Mouse (Mus musculus) stomach, embryonic 15.5 days (tissue): ENCODE data around the gene Slc38a7. TPM values are rescaled to one million over a fixed set of nuclear protein-coding genes. Genes with fewer than 3 reads are reported as not detected.
"Not testable (repeated sequence)": the region's sequence is repeated elsewhere in the genome, so short reads cannot be mapped to it uniquely, and the experiment has no call there.

Experiments
- ATAC-seq: fragments of 200-750 bp; cut with Nextera tagmentation; 2 replicates; pipeline ENCODE4 v1.8.0; 2017; ENCODE audit warnings: low read depth, moderate number of reproducible peaks, moderate TSS enrichment; ENCODE audit not compliant: insufficient read depth, low FRiP score
- H3K27ac ChIP-seq: fragments of 300-500 bp; sonication (generic); 2 replicates; pipeline ENCODE4 v1.5.1; 2015; ENCODE audit warnings: mild to moderate bottlenecking, inconsistent platforms
- H3K27me3 ChIP-seq: fragments of 300-500 bp; sonication (generic); replicated peaks from 2 replicates; pipeline ENCODE4 v1.6.1; 2015; ENCODE audit warnings: inconsistent platforms
- H3K36me3 ChIP-seq: fragments of 300-500 bp; sonication (generic); 2 replicates; pipeline ENCODE4 v1.6.1; 2015; ENCODE audit warnings: inconsistent platforms
- H3K4me1 ChIP-seq: fragments of 300-500 bp; sonication (generic); 2 replicates; pipeline ENCODE4 v1.6.1; 2015; ENCODE audit warnings: inconsistent platforms
- H3K4me2 ChIP-seq: fragments of 300-500 bp; sonication (generic); 2 replicates; pipeline ENCODE4 v1.6.1; 2015; ENCODE audit warnings: mild to moderate bottlenecking, inconsistent platforms
- H3K4me3 ChIP-seq: fragments of 300-500 bp; sonication (generic); replicated peaks from 2 replicates; pipeline ENCODE4 v1.5.1; 2015; ENCODE audit warnings: inconsistent platforms
- H3K9ac ChIP-seq: fragments of 300-500 bp; sonication (generic); 2 replicates; pipeline ENCODE4 v1.6.1; 2015; ENCODE audit warnings: inconsistent platforms
- H3K9me3 ChIP-seq: fragments of 300-500 bp; sonication (generic); 2 replicates; pipeline ENCODE4 v1.6.1; 2016; ENCODE audit warnings: inconsistent platforms
- WGBS: fragments of 180-500 bp; shearing (Covaris S2); methylation state at CpG from one replicate; pipeline ENCODE4 v1.1.7; 2015; 5-methylcytosine and 5-hydroxymethylcytosine counted together
- polyA plus RNA-seq: library from polyadenylated mRNA; unstranded; fragments of >200 nt; fragmentation: Nextera tagmentation; extraction: Ambion mirVana; gene quantifications from 2 replicates; pipeline ENCODE4 v1.2.1, GENCODE M21; 2015

The Slc38a7 gene
- polyA plus RNA-seq, 1 experiment from 2014 or later: 13.2 TPM

DNA sequence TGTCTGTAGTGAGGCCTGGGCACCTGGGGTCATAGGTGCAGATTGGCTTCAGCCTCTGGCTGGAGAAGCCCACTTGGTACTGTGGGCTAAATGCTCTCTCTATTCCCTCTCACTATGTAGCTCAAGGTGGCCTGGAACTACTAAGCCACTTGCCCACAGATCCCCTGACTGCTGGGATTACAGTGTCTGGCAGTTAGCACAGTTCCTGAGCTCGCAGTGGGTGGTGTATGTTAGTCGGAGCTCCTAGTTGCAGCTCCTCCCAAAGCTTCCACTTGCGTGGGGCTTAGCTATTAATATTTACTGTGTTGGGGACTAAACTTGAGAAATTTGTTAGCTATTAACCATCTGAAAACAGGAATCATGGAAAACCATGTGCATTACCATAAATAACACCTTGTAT, 28.2 kb upstream of the Slc38a7 start:
- WGBS: 82% methylated on average over 3 of the region's 3 CpGs
- H3K27ac ChIP-seq: no peak overlapping the region
- no peak overlapping the region for H3K4me2 ChIP-seq
- no peak overlapping the region for H3K9ac ChIP-seq
- H3K36me3 ChIP-seq: peaks cover 10% of the 10 kb centered on the region
- no peaks in the 10 kb centered on the region for H3K9me3 ChIP-seq
- H3K4me1 ChIP-seq: no peaks in the 10 kb centered on the region
- no peaks in the 10 kb centered on the region for H3K27me3 ChIP-seq
- H3K4me3 ChIP-seq: no peak overlapping the region
- no peak for ATAC-seq

DNA sequence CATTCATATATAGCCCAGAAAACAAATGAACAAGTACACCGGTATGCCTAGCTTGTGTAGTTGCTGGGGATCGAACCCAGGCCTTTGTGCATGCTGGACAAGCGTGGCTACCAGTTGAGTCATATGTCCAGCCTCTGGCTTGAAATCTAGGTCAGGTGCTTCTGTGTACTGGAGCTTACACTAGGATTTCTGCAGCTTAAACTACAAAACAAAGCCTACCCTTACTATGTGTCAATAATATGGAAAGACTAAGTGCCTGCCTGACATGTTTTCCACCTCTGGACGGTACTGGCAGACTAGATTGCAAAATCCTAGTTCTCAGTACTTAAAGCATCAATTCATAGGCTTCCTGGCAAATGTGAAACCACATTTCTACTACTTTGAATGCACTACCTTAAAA, 26.5 kb upstream of the Slc38a7 start:
- peaks cover 14% of the 10 kb centered on the region for H3K36me3 ChIP-seq
- H3K27ac ChIP-seq: no peak overlapping the region
- H3K4me1 ChIP-seq: no peaks in the 10 kb centered on the region
- H3K9ac ChIP-seq: no peak overlapping the region
- H3K9me3 ChIP-seq: no peaks in the 10 kb centered on the region
- no peak overlapping the region for H3K4me3 ChIP-seq
- no peak for ATAC-seq
- no peak overlapping the region for H3K4me2 ChIP-seq
- 90% methylated on average over 4 of the region's 4 CpGs for WGBS
- H3K27me3 ChIP-seq: no peaks in the 10 kb centered on the region

DNA sequence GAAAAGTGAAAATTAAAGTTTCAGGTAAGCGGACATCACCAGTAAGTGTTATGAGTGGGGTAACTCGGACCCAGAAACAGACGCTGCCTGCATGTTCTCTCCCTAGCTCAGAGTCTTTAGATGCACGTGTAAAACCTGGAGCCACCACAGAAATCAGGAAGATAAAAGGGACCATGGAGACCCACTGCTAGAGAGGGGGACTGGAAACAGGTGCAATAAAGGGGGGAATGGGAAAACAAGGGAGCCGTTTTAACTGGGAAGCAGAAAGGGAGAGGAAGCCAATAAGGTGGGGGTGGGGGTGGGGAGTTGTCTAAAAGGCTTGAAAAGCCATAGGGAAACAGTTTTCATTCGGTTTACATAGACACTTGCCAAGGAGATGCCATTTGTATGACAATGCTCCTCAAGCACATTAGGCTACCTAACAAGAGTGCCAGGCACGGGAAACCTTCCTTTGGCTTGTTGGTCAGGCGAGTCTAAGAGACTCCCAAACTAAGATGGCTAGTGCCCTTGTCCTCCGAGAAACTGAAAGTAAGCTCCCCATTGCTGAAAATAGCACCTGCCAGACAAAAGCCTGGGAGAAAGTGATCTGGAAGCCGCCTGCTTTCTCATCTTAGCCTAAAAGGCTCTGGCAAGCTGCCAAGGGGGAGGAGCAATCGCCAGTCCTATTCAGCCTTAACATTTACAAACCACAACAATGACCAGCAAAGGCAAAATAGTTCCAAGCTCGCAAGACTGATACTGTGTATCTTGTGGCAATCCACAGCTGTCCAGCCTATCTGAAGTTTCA, 25.0 kb upstream of the Slc38a7 start:
- no peaks in the 10 kb centered on the region for H3K4me1 ChIP-seq
- no peaks in the 10 kb centered on the region for H3K9me3 ChIP-seq
- 54% methylated on average over 12 of the region's 12 CpGs for WGBS
- H3K9ac ChIP-seq: no peak overlapping the region
- peak overlapping the region; percentile 6 for H3K4me2 ChIP-seq
- H3K4me3 ChIP-seq: no peak overlapping the region
- H3K27me3 ChIP-seq: no peaks in the 10 kb centered on the region
- ATAC-seq: peak; percentile 35; the same call in 1 of the 2 replicates
- H3K36me3 ChIP-seq: peaks cover 20% of the 10 kb centered on the region
- no peak overlapping the region for H3K27ac ChIP-seq

DNA sequence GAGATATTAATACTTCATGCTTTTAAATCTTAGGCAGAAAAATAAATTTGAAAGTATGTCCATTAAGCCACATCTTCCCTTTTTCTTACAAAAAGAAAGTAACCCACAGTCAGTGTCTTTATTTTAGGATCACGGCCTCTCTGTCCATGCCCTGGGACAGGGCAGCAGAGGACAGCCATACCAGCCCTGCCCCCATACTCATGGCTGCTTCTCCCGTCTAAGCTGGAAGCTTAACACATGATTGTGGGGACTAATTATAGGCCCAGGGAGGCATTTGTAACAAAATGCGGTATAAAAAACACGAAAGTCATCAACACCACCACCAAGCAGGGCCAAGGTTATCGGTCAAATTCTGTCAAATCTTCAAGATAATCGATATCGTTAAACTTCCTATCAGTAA, 21.9 kb upstream of the Slc38a7 start:
- Histone ChIP-seq H3K4me1 (no peaks in the 10 kb centered on the region), H3K27me3 (no peaks in the 10 kb centered on the region), H3K9ac (no peak overlapping the region), H3K9me3 (no peaks in the 10 kb centered on the region), H3K4me2 (no peak overlapping the region), H3K4me3 (no peak overlapping the region), H3K36me3 (peaks cover 32% of the 10 kb centered on the region), H3K27ac (no peak overlapping the region)
- no peak for ATAC-seq
- 89% methylated on average over 7 of the region's 7 CpGs for WGBS

GRCm38 (mm10) chr8:95871690-95872089, 18.4 kb upstream of the Slc38a7 start:
- no peaks in the 10 kb centered on the region for H3K9me3 ChIP-seq
- no peaks in the 10 kb centered on the region for H3K27me3 ChIP-seq
- no peak overlapping the region for H3K4me3 ChIP-seq
- H3K4me1 ChIP-seq: no peaks in the 10 kb centered on the region
- H3K27ac ChIP-seq: no peak overlapping the region
- no peak overlapping the region for H3K4me2 ChIP-seq
- no peak overlapping the region for H3K9ac ChIP-seq
- no peak for ATAC-seq
- 92% methylated on average over 16 of the region's 16 CpGs for WGBS
- peaks cover 47% of the 10 kb centered on the region for H3K36me3 ChIP-seq

DNA sequence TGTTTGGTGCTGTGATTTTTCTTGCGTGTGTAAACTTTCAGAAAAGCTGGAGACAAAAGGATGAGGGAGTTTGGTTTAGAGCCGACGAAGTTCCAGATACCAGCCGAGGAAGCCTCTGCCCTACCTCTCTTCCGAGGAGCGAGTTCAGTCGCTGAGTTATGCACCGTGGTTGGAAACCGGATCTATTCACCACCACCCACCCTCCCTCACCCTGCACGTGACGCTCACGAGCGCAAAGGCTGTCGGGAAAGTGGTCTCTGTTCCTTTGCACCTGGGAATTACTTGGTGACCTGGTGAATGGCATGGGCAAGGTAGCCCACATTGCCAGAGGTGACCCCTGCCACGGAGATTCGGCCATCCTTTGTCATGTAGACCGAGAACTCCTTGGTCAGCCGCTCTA, 11.5 kb upstream of the Slc38a7 start:
- ATAC-seq, H3K27ac ChIP-seq: not testable (repeated sequence)
- 94% methylated on average over 18 of the region's 18 CpGs for WGBS

GRCm38 (mm10) chr8:95863761-95864440, 10.6 kb upstream of the Slc38a7 start:
- not testable (repeated sequence) for H3K9ac ChIP-seq, H3K27ac ChIP-seq, H3K4me2 ChIP-seq, H3K4me1 ChIP-seq, H3K9me3 ChIP-seq, H3K27me3 ChIP-seq, H3K4me3 ChIP-seq
- peaks cover 20% of the 10 kb centered on the region for H3K36me3 ChIP-seq
- ATAC-seq: 0 out of 2 replicates have a peak, but pooled peaks have one; percentile 35
- WGBS: 71% methylated on average over 10 of the region's 11 CpGs

More for the DNA sequence above, 11.5 kb upstream of the Slc38a7 start:
- H3K9me3 ChIP-seq, H3K9ac ChIP-seq, H3K4me2 ChIP-seq, H3K4me1 ChIP-seq, H3K27me3 ChIP-seq, H3K4me3 ChIP-seq: not testable (repeated sequence)
- peaks cover 23% of the 10 kb centered on the region for H3K36me3 ChIP-seq

DNA sequence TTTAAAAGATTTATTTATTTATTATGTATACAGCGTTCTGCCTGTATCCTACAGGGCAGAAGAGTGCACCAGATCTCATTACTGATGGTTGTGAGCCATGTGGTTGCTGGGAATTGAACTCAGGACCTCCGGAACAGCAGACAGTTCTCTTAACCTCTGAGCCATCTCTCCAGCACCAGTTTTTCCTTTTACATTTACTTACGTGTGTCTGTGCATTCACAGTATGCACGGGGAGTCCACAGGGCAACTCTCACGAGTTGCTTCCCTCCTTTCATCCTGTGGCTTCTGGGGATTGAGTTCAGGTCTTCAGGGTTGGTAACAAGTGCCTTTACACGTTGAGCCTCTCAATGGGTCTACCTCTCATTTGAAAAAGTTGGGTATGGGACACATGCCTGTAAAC, 835 bp upstream of the Slc38a7 start:
- Histone ChIP-seq H3K27ac (no peak overlapping the region), H3K27me3 (no peaks in the 10 kb centered on the region), H3K9ac (no peak overlapping the region), H3K4me3 (no peak overlapping the region), H3K4me1 (peaks cover 8% of the 10 kb centered on the region; the same call in 1 of the 2 replicates), H3K36me3 (no peaks in the 10 kb centered on the region), H3K4me2 (no peak overlapping the region), H3K9me3 (no peaks in the 10 kb centered on the region)
- no peak for ATAC-seq
- 85% methylated on average over 6 of the region's 6 CpGs for WGBS

- no peak overlapping the region for H3K27ac ChIP-seq
- no peak overlapping the region for H3K9ac ChIP-seq
- no peaks in the 10 kb centered on the region for H3K9me3 ChIP-seq
- 0 out of 2 replicates have a peak, but pooled peaks cover 5% of the 10 kb centered on the region for H3K36me3 ChIP-seq
- 50% methylated on average over 4 of the region's 4 CpGs for WGBS
- peak overlapping the region; percentile 62 for H3K4me3 ChIP-seq
- peaks cover 8% of the 10 kb centered on the region; the same call in 1 of the 2 replicates for H3K4me1 ChIP-seq
- H3K27me3 ChIP-seq: no peaks in the 10 kb centered on the region
- peak; percentile 44; the same call in 1 of the 2 replicates for ATAC-seq
- peak overlapping the region; percentile 72 for H3K4me2 ChIP-seq
Observed at GRCm38 (mm10) chr8:95852290-95852689, 1.0 kb downstream of the Slc38a7 start.

DNA sequence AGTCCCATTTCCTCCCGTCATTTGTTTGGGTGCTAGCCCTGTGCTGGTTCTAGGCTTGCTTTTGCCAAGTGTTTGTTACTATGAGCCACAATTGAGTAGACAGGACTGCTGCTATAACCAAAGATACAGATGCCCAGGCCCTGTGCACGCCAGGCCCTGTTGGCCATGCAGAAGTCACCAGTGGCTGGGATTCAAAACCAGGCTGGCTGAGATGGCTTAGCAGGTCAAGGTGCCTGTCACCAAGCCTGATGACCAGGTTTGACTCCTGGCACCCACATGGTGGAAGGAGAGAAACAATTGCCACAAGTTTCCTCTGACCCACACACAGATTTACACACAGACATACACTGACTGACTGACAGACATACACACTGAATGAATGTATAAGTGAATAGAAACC, 3.0 kb downstream of the Slc38a7 start:
- WGBS: 93% methylated on average over 2 of the region's 2 CpGs
- Histone ChIP-seq H3K4me1 (peaks cover 8% of the 10 kb centered on the region; the same call in 1 of the 2 replicates), H3K27me3 (no peaks in the 10 kb centered on the region), H3K9me3 (no peaks in the 10 kb centered on the region), H3K4me3 (no peak overlapping the region), H3K36me3 (0 out of 2 replicates have a peak, but pooled peaks cover 5% of the 10 kb centered on the region), H3K27ac (no peak overlapping the region), H3K4me2 (no peak overlapping the region), H3K9ac (no peak overlapping the region)
- ATAC-seq: no peak

DNA sequence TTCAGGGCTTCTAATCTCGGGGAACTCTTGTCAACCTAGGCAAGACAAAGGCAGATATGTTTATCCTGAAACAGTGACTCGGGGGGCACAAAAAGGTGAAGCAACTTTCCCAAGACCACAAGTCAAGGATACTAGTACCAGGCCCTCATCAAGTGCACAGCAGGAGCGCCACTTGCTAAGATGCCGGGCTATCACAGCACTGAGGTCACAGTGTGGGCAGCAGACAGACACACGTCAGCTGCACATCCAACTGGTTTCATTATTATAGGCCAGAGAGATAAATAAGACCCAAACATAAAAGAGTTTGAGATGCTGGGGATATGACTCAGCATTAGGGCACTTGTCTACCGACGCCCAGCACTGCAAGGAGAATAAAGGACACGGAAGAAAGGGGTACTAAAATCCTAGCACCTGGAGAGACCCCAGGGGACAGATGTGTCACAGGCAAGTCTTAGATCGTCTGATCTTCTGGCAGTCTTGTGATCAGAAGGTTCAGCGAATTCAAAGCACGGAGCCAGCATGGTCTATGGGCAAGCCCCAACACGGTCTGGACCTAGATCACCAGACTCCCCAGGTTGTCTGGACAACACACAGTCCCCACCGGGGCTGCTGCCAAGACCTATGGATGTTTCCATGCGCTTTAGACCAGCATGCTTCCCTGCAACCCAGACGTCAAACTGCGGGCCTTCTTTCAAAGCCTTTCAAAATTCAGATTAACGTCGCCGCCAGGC, 4.4 kb downstream of the Slc38a7 start:
- Histone ChIP-seq H3K4me2 (no peak overlapping the region), H3K27ac (no peak overlapping the region), H3K4me1 (peaks cover 8% of the 10 kb centered on the region; the same call in 1 of the 2 replicates), H3K9ac (no peak overlapping the region), H3K4me3 (no peak overlapping the region), H3K36me3 (0 out of 2 replicates have a peak, but pooled peaks cover 5% of the 10 kb centered on the region), H3K9me3 (no peaks in the 10 kb centered on the region), H3K27me3 (no peaks in the 10 kb centered on the region)
- WGBS: 85% methylated on average over 19 of the region's 19 CpGs
- ATAC-seq: no peak
